Mouse (Mus musculus): Measurements from ENCODE around the gene Kif19a.

GRCm38 (mm10) chr11:114790841-114791240, 25.7 kb downstream of the Kif19a start:
- TF ChIP-seq CTCF (IDR thresholded peaks at IDR 0.05; ENCODE audit: extremely low read depth, insufficient read depth, insufficient read length, insufficient replicate concordance), result peak; percentile 6; the same call in 1 of the 2 replicates
- TF ChIP-seq POLR2A (IDR thresholded peaks at IDR 0.05; ENCODE audit: low read depth, low read length), result no peak
